Mouse (Mus musculus): ENCODE measurements at regions not wholly inside any gene's neighbourhood (a gene's known extent, or its start where the extent isn't known, plus 50 kb on each side); places are given as distances from the start of the nearest gene placed in this dataset.

GRCm38 (mm10) chr13:102573286-102573921, 120.0 kb upstream of the Cd180 start:
- no peak for ATAC-seq (ENCODE audit: low FRiP score, low read depth)
- Histone ChIP-seq H3K27me3 (no peaks in the 10 kb centered on the region), H3K9ac (replicated peaks) (no peak overlapping the region), H3K4me3 (no peak overlapping the region), H3K4me1 (peaks cover 10% of the 10 kb centered on the region; the same call in 1 of the 2 replicates), H3K36me3 (no peaks in the 10 kb centered on the region), H3K27ac (replicated peaks) (no peak overlapping the region), H3K4me2 (replicated peaks) (no peak overlapping the region), H3K9me3 (no peaks in the 10 kb centered on the region)
- WGBS = 38% methylated on average over 5 of the region's 5 CpGs

GRCm38 (mm10) chr13:102576871-102577662, 116.3 kb upstream of the Cd180 start:
- Histone ChIP-seq H3K27ac (replicated peaks) (no peak overlapping the region), H3K36me3 (no peaks in the 10 kb centered on the region), H3K9me3 (no peaks in the 10 kb centered on the region), H3K27me3 (peaks cover 5% of the 10 kb centered on the region; the same call in 1 of the 2 replicates), H3K9ac (replicated peaks) (no peak overlapping the region), H3K4me1 (peaks cover 10% of the 10 kb centered on the region; the same call in 1 of the 2 replicates), H3K4me2 (replicated peaks) (no peak overlapping the region), H3K4me3 (no peak overlapping the region)
- WGBS = 71% methylated on average over 7 of the region's 7 CpGs
- no peak for ATAC-seq (ENCODE audit: low FRiP score, low read depth)

GRCm38 (mm10) chr13:102578811-102579210, 114.5 kb upstream of the Cd180 start:
- Histone ChIP-seq H3K36me3 (no peaks in the 10 kb centered on the region), H3K9me3 (no peaks in the 10 kb centered on the region), H3K9ac (replicated peaks) (no peak overlapping the region), H3K4me3 (no peak overlapping the region), H3K27me3 (peaks cover 5% of the 10 kb centered on the region; the same call in 1 of the 2 replicates), H3K27ac (replicated peaks) (no peak overlapping the region), H3K4me2 (replicated peaks) (no peak overlapping the region), H3K4me1 (0 out of 2 replicates have a peak, but pooled peaks cover under 1% of the 10 kb centered on the region)
- 78% methylated on average over 2 of the region's 2 CpGs for WGBS
- no peak for ATAC-seq (ENCODE audit: low FRiP score, low read depth)

GRCm38 (mm10) chr13:102579638-102580037, 113.7 kb upstream of the Cd180 start:
- H3K4me3 ChIP-seq = no peak overlapping the region
- H3K9me3 ChIP-seq = no peaks in the 10 kb centered on the region
- H3K27me3 ChIP-seq = peaks cover 5% of the 10 kb centered on the region; the same call in 1 of the 2 replicates
- WGBS = 86% methylated on average over 3 of the region's 3 CpGs
- no peak overlapping the region for H3K9ac ChIP-seq (replicated peaks)
- no peaks in the 10 kb centered on the region for H3K4me1 ChIP-seq
- H3K36me3 ChIP-seq = no peaks in the 10 kb centered on the region
- H3K4me2 ChIP-seq (replicated peaks) = no peak overlapping the region
- no peak overlapping the region for H3K27ac ChIP-seq (replicated peaks)
- no peak for ATAC-seq (ENCODE audit: low FRiP score, low read depth)

GRCm38 (mm10) chr13:102583984-102584645, 109.2 kb upstream of the Cd180 start:
- no peak overlapping the region for H3K4me3 ChIP-seq
- H3K27me3 ChIP-seq = no peaks in the 10 kb centered on the region
- no peaks in the 10 kb centered on the region for H3K36me3 ChIP-seq
- 0 out of 2 replicates have a peak, but pooled peaks cover 3% of the 10 kb centered on the region for H3K4me1 ChIP-seq
- no peaks in the 10 kb centered on the region for H3K9me3 ChIP-seq
- H3K4me2 ChIP-seq (replicated peaks) = no peak overlapping the region
- H3K27ac ChIP-seq (replicated peaks) = no peak overlapping the region
- ATAC-seq (ENCODE audit: low FRiP score, low read depth) = no peak
- H3K9ac ChIP-seq (replicated peaks) = no peak overlapping the region
- WGBS = 88% methylated on average over 12 of the region's 12 CpGs

GRCm38 (mm10) chr13:102586215-102586614, 107.1 kb upstream of the Cd180 start:
- H3K4me2 ChIP-seq (replicated peaks) = no peak overlapping the region
- peaks cover 21% of the 10 kb centered on the region; the same call in 1 of the 2 replicates for H3K4me1 ChIP-seq
- H3K27ac ChIP-seq (replicated peaks) = no peak overlapping the region
- no peak overlapping the region for H3K4me3 ChIP-seq
- H3K27me3 ChIP-seq = 0 out of 2 replicates have a peak, but pooled peaks cover 2% of the 10 kb centered on the region
- ATAC-seq (ENCODE audit: low FRiP score, low read depth) = no peak
- WGBS = 76% methylated on average over 5 of the region's 6 CpGs
- no peaks in the 10 kb centered on the region for H3K9me3 ChIP-seq
- no peaks in the 10 kb centered on the region for H3K36me3 ChIP-seq
- H3K9ac ChIP-seq (replicated peaks) = no peak overlapping the region

GRCm38 (mm10) chr13:102589680-102590435, 103.5 kb upstream of the Cd180 start:
- H3K9me3 ChIP-seq = no peaks in the 10 kb centered on the region
- ATAC-seq (ENCODE audit: low FRiP score, low read depth) = peak; percentile 92
- WGBS = 36% methylated on average over 18 of the region's 18 CpGs
- H3K9ac ChIP-seq (replicated peaks) = no peak overlapping the region
- H3K36me3 ChIP-seq = no peaks in the 10 kb centered on the region
- peaks cover 28% of the 10 kb centered on the region for H3K27me3 ChIP-seq
- no peak overlapping the region for H3K4me3 ChIP-seq
- H3K27ac ChIP-seq (replicated peaks) = peak overlapping the region; percentile 74
- H3K4me2 ChIP-seq (replicated peaks) = peak overlapping the region; percentile 34
- peaks cover 21% of the 10 kb centered on the region; the same call in 1 of the 2 replicates for H3K4me1 ChIP-seq

- WGBS = 77% methylated on average over 4 of the region's 4 CpGs
- Histone ChIP-seq H3K4me1 (peaks cover 18% of the 10 kb centered on the region; the same call in 1 of the 2 replicates), H3K4me3 (no peak overlapping the region), H3K27me3 (peaks cover 28% of the 10 kb centered on the region), H3K4me2 (replicated peaks) (no peak overlapping the region), H3K9ac (replicated peaks) (no peak overlapping the region), H3K36me3 (no peaks in the 10 kb centered on the region), H3K9me3 (no peaks in the 10 kb centered on the region), H3K27ac (replicated peaks) (no peak overlapping the region)
- no peak for ATAC-seq (ENCODE audit: low FRiP score, low read depth)
Observed at GRCm38 (mm10) chr13:102591803-102592537, 101.4 kb upstream of the Cd180 start.

GRCm38 (mm10) chr13:102593405-102594200, 99.8 kb upstream of the Cd180 start:
- ATAC-seq (ENCODE audit: low FRiP score, low read depth) = no peak
- Histone ChIP-seq H3K27me3 (peaks cover 41% of the 10 kb centered on the region), H3K36me3 (no peaks in the 10 kb centered on the region), H3K9me3 (no peaks in the 10 kb centered on the region), H3K9ac (replicated peaks) (no peak overlapping the region), H3K4me1 (peaks cover 18% of the 10 kb centered on the region; the same call in 1 of the 2 replicates), H3K27ac (replicated peaks) (no peak overlapping the region), H3K4me2 (replicated peaks) (no peak overlapping the region), H3K4me3 (no peak overlapping the region)
- WGBS = 93% methylated on average over 12 of the region's 12 CpGs

- no peak overlapping the region for H3K9ac ChIP-seq (replicated peaks)
- no peak overlapping the region for H3K4me2 ChIP-seq (replicated peaks)
- ATAC-seq (ENCODE audit: low FRiP score, low read depth) = no peak
- H3K36me3 ChIP-seq = no peaks in the 10 kb centered on the region
- H3K27ac ChIP-seq (replicated peaks) = no peak overlapping the region
- H3K27me3 ChIP-seq = peaks cover 41% of the 10 kb centered on the region
- H3K9me3 ChIP-seq = no peaks in the 10 kb centered on the region
- peaks cover 18% of the 10 kb centered on the region; the same call in 1 of the 2 replicates for H3K4me1 ChIP-seq
- 95% methylated on average over 3 of the region's 3 CpGs for WGBS
- H3K4me3 ChIP-seq = no peak overlapping the region
Observed at GRCm38 (mm10) chr13:102594201-102594600, 99.2 kb upstream of the Cd180 start.

Data from midbrain, embryonic 12.5 days (tissue).